Mouse (Mus musculus): Measurements from ENCODE around the gene Metrn.

Metrn gene

DNA sequence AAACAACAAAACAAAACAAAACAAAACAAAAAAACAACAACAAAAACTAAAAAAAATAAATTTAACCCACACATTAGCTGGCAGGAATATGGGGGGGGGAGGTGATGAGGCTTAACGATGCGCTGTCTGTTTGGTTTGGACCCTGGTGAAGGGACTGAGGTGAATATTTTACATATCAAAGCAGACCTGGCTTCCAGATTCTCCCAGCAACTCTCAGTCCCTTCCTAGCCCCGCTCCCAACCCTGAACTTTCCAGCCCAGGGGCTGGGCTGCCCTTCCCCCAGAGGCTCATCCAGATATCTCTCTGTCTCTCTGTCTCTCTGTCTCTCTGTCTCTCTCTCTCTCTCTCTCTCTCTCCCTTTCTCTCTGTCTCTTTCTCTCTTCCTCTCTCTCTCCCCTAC is 34.3 kb downstream of the Metrn start:
- no peak for DNase-seq

DNA sequence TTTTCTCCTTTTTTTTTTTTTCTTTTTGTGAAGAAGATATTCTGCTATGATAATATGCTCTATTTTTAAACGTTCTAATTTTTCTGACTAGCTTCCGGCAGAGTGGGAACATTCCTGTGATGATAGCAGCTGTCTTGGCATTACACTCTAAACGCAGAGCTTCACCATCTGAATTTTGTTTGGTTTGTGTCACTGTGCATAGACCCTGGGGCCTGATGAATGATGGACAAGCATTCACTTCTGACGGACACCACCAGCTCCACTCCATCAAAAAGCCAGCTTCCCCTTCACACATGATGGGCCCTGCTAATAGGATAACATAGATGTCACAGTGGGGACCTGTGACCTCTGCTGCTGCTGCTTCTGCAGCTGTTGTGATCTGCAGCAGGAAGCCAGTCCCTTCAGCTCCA is 35.4 kb downstream of the Metrn start:
- no peak for DNase-seq

DNA sequence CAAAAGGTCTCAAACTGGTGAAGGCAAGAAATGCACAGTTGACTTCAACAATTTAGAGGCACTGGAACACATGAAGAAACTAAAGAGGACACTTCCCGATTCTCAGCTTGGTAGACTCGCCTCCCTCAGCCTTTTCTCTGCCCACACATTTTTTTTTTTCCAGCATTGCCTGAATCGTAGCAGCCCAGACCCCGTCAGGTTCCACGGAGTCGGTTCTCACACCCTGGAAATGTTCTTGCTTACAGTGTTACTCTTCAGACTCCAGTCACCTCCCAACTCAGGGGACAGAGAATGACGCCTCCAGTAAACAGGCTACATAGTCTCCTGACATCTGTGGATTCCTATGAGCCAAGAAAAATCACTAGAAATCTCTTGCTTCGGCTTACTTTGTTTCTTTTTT is 36.8 kb downstream of the Metrn start:
- no peak for DNase-seq

DNA sequence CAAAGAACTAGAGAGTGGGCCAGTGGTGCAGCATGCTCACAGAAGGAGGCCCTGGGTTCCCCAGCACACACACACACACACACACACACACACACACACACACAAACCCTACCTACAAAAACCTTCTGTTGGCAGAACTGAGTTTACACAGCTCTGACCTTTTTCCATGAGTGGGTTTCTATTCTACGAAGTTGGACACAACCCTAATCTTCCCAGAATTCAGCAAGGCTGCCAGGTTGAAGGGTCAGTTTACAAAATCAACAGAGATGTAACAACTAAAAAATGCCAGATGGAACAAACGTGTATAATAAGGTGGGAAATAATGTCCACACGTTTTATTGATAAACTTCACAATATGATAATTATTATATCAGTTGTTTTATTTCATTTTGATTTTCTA is 39.2 kb downstream of the Metrn start:
- no peak for DNase-seq

DNA sequence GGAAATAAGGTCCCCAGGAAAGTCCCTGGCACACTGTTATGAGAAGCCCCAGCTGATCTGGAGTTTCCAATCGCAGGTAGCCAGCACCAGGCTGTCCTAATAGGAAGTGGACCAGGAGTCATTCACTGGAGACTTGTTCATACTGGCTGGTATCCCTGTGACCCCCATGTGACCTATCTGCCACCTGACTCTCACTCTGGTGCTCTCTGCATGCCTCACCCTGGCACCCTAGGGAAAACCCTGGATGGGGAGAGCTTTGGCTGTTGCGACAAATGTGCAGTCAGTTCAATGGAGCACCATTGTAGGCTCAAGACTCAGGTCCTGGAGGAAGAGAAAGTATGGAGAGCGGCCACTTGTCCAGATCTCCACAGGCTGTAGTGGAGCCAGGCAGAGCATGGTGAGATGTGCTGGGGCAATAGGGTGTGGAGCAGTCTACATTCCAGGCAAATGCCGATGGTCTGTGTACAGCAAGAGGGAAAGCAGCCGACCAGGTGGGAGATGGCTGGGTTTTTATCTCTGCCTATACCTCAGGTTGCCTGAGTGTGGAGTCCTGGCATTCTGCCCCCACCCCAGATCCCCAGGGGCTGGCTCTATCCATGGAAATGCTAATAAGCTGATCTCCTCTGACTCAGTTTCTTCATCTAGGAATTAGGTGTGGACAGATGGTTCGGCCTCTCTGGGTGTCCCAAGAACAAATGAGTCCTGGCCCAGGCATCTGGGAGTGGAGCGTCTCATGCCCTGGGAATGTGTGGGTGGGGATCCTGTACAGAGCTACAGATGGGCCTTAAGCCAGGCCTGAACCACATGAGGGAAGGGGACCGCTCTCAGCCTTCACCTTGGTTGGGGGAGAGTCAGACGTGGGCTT is 40.3 kb downstream of the Metrn start:
- no peak for DNase-seq

DNA sequence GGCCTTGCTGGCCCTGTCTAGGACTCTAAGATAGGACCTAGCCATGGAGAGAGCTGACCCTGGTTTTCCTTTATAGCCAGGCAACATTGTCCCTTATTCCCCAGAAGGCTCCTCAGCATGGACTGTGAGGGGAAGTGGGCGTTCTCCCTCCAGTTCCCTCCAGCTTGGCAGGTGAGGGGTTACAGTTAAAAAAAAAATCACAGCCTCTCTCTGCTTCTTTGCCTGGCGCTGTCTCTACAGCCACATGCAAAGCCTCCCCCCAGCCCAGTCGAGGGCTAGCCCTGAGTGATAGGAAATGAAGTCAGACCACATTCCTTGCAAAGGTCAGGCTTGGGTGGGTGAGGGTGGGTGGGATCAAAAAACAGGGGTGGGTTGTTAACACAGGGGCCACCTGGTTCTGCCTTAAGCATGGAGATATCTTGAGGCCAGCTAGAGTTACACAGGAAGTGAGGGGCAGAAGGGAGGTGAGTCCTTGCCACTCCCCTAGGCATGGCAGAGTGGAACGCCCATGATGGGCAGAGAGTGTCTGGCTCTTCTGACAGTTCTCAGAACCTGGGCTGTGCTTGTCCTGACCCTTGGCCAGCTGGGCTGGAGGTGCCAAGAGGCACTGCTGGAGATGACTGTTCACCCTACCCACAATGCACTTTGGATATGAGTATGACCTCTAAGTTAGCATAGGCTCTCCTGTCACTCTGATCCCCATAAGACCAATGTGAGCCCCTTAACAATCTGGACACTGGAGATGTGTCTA is 41.1 kb downstream of the Metrn start:
- DNase-seq = no peak

DNA sequence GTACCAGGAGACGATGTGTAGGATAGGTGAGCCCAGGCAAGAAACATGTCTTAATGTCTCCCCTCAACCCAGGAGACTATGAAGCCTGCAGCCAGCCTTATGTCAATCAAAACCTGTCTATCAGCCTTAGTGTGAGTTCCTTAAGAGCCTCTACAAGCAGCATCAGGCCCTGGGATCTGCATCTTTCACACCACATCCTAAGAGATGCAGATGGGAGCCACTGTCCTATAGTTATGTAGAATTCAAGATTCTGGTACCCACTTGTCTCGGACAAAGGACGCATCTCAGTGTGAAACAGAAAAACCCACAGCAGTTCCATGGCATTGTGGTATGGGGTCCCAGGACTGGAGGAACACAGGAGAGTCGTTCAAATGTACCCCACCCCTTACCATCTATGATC is 41.9 kb downstream of the Metrn start:
- DNase-seq = no peak

DNA sequence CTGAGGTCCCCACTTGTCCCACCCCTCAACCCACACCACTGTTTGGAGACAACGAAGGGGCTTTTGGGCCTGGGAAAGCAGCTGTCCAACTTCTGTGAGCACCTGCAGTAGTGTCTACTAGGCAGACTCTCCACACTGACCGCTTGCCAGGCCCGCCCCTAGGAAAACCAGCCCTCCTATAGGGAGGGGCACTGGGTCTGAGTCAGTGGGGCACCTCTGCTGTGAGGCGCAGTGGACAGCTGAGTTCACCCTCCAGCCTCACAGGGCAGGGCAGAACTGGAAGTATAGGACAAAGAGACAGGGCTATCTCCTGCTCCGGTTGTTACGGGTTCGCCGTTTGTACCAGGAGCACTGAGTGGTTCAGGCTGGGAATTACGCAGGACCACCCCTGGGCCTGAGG is 42.7 kb downstream of the Metrn start, which contains the start of gene Msln:
Msln (minus strand) TSS at position 138 of the 400 bp plus-strand sequence.
- DNase-seq = no peak

DNA sequence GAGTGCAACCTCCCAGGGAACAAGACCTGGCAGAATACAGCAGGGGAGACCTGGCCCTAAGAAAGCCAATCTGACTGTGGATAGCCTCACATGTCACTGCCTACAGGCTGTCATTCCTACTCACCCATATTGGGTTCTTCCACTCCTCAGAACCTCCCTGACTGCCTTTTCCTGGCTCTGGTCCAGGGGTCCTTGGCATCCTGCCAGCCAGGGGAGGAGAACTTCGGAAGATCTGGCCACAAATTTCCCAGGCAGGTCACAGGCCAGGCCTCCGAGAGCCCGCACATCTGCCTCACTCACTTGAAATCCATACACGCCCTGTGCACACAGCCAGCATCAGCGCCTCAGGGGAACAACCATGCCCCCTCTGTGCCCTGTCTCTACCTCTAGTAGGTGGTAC is 45.5 kb downstream of the Metrn start:
- peak; percentile 79 to 82 for DNase-seq

DNA sequence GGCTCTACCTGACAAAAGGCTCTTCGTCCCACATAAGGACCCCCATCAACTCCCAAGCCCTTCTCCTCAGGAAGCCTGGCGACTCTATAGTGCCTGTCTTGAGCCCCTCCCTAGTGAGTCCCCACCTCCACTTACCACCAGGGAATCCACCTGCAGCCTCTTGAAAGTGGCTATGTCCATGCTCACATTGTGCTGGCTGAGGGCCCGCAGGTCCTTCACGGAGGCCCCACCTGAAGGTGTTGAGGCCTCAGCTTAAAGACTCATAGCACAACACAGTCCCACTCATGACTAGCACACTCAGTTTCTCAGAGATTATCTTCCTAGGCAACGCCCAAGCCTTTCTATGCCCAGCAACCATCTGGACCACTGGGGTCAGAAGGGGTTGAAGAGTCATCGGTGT is 47.6 kb downstream of the Metrn start:
- DNase-seq = no peak

DNA sequence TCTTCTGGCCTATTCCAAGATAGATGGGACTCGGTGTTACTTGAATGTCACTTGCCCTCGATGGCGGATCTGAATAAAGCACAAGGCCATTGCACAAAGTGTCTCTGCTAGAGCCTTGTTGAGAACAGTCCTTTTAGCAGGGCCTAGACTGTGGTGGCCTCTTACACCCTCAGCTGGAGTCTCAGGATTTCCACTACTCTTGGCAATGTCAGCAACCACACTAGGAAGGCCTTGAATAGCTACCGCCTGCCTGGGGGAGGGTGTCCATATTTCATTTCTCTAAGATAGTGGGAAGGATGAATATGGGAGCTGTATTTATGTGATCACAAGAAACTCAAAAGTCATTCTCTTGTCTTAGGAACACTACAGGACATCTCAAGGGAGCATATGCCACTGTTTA is 48.7 kb downstream of the Metrn start:
- no peak for DNase-seq

DNA sequence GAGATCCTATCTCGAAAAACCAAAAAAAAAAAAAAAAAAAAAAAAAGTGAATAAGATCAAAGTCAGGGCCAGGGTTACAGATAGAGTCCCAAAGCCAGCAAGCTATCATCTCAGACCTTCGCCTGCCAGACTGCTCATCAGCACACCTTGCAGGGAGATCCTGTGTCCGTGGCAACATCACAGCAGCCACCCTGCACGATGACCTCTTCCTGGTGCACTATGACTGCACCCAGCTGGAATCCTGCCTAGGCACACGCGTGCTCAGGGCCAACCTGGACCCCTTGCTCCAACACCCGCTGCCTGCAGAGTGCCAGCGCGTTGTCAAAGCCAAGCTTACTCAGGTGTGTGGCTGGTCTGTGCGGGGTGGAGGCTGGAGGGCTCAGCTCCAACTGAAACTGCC is 52.6 kb downstream of the Metrn start:
- DNase-seq = no peak

DNA sequence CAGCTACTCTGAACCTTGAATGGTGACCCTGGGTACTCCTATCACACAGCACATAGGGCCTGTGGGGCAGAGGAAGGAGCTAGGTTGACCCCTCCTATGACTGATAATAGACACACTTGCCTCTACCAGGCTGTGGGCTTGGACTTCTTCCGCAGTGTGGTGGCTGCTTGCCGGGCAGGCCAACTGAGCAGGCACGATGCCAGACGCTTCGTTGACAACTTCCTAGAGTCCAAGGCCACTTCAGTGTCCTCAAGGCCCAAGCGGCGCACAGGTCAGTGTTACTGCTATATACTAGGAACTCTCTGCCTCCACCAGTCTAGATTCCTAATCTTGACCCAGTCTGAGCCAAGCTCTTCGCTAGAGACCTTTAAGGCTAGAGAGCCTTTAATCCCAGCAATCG is 53.1 kb downstream of the Metrn start:
- DNase-seq = no peak
